Mouse (Mus musculus) frontal cortex, postnatal 25 days (tissue): ENCODE measurements at regions not wholly inside any gene's neighbourhood (a gene's known extent, or its start where the extent isn't known, plus 50 kb on each side); places are given as distances from the start of the nearest gene placed in this dataset.

ENCODE experiments used
- DNase-seq, 2 experiments: peaks; one replicate each; pipeline ENCODE4 v3.0.0; 2022; ENCODE audit warnings: low spot score in 2 of 2

DNA sequence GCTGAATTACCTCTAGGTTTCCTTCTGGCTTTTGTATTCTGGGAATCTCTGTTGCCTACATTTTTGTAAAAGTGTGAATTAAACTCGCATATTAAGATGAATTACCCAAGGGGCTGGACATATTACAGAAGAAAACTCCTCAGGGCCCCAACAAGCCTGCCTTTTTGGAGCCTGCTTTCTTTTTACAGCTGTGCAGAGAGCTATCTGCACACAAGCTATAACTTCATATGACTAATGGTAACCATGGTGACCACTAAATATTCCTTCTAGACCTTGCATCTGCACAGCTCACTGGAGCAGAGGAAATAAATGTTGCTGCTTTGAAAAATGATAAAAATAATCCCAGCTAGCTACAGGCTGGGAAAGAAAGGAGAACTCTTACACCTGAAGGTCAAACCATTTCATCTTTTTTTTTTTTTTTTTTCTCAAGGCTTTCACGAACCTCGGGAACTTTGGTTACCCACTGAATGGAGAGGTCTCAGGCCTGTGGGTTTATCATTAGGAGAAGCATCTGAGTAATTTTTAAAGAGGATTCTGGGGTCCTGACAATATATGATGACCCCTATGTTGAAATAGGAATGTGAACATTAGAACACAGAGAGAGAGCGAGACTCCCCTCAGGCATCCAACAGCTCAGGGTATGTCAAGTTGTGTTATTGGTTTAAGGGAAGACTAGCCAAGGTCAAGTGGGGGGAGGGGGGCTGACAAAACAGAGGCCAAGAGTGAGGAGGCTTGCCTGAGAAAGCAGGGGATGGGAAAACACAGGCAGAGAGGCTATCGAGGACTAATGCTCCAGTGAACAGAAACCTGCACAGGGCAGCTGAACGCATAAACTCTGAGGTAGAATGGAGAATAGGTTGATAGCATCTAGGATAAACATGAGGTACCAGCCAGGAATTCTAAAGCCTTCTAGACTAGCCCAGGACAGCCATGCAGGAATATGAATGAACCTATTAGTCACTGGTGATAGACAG is 188.4 kb downstream of the Phlda1 start:
- no peak for DNase-seq

DNA sequence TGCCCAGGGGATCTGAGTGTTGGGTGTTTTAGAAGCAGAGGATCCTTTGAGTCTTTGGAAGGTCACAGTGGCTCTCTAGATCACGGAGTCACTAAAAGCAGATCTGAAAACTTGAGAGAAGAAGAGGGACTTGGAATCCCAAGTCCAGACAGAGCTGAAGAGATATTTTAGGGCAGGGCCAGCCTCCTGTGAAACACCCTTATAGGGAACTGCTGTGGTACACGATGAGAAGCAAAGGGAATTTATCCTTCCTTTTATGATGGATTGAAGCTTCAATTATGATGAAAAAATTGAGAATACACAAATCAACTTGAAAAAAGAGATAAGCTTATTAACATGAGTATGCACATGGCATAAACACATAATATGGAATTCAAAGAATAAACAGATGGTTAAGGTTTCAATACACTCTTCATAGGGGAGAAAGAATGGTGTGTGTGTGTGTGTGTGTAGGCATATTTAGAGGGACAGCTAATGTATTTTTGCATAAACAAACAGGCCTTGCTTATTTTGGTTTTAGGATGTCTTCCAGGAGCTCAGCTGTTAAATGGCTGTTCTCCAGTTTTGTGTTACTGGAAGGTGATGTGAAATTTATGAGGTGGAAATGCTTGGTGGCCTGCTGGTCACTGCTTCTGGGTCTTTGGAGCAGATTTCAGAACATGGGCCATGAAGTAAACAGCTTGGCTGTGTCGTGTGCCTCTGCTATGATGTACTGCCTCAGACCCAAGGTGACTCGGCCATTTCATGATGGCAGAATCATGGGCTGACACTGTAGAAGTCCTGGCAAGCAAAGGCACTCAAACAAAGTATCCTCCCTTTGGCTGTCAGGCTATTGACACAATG is 190.1 kb downstream of the Phlda1 start:
- DNase-seq: no peak

DNA sequence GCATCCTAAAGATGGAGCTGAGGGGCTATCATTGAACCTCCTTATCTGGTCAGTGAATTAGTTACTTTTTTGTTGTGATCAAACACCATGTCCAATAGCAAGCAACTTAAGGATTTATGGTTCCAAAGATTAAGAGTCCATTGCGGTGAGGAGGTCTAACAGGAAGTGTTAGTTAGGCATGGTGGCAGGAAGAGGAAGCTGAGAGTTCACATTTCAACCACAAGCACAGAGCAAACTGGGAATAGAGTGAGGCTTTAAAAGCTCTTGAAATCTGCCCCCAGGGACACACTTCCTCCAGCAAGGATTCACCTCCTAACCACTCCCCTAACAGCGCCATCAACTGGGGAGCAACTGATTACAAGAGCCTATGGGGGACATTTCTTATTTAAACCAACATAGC is 190.9 kb downstream of the Phlda1 start:
- no peak for DNase-seq

DNA sequence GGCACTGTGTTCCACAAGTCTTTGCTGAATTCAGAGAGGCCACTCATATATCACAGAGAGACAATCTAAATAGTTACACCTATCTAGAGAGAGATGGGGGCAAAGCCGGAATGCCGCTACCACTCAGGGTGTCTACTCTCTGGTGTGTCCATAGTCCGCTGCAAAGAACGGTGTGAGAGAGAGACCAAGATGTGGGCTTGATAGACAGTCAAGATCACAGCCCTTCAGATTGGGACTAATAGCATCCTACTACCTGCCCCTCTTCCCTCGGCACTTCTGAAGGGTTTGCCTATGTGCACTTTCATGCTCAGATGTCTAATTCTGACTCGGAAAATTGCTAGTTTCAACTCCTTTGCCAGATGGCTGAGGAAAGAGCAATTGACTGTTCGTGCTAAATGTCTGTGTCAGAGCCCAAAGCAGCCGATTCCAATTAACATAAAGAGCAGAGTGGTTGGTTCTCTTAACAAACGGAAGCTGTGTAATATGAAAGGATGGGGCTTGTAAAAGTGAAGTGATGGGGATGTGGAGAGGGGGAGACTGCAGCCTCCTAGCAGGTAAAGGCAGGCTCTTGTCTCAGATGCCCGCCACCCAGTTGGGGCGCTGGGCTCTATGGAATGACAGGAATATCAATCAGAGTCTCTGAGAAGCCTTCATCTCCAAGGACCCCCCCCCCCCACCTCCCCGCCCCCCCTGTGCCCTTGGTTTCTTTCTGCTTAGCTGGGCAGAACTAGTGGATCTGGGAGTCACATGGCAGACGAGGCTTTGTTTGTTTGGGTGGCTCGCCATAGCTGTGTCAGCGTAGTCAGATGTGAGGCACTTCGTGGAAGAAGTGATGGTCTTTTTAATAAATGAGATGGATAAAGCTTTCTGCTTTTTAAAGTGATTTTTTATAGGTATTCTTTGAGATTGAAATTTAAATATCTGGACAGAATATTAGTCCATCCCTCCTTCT is 193.7 kb downstream of the Phlda1 start:
- no peak for DNase-seq

DNA sequence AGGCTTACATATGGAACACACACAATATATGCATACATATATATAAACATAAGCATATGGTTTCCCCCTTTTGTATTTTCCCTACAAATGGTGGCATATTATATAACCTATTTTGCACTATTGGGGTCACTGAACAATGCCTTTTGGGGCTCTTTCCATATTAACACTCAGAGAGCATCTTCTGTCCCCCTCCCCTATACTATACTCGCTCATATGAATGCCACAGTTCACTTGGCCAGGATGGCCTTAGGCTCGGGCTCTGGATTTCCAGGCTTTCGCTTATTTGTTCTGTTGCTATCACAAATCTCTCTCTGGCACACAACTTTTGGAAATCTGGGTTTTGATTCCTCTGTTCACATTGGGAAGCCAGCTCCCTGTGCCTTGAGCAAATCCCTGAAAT is 194.5 kb downstream of the Phlda1 start:
- no peak for DNase-seq

DNA sequence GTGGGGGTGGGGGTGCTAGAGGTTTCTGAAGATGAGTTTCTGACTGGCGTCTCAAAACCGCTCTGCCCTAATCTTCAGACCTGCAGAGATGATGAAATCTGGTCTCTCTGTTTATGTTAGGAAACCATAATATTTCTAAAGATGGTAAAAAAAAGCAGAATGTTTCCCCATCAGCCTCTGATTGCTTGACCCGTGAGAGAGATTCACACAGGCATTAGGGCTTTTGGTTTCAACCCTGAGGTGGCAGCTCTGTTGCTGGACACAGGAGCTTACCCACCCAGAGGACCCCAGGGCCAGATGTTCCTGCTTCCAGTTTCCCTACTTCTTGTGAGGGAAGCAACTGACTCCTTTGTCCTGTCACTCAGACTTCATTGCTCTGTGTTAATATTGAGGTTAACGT is 195.1 kb downstream of the Phlda1 start:
- DNase-seq: no peak

DNA sequence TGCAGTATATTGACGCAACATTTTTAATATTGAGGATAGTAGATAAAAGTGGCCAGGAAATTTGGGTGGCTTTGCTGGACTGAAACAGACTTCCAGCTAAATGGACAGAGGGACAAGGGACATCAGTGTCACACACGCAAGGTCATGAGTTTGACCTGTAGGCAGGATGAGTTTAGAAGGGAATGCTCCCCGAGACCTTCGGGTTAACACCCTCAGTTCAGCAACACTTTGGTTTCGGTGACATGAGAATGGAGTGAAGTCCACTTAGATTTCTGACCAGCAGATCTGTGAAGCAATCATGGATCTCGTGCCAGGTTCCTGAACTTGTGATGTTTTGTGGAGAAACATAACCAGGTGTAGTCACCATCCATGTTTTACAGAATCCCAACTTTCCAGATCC is 196.3 kb downstream of the Phlda1 start:
- no peak for DNase-seq

DNA sequence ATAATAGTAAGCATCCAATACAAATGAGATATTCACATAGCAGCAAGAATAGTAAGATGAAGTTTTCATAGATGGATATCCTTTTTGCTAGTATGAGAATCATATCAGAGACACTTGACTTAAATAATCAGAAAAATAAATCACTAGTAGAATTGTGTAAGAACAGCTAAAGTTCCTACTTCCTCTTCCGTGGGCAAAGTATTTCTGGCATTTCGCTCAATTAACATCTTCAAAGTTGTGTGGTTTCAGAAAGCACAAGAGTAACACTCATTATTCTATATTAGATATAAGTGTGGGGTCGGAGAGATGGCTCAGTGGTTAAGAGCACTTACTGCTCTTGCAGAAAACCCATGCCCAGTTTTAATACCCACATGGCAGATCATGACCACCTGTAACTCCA is 197.4 kb downstream of the Phlda1 start:
- DNase-seq: no peak

DNA sequence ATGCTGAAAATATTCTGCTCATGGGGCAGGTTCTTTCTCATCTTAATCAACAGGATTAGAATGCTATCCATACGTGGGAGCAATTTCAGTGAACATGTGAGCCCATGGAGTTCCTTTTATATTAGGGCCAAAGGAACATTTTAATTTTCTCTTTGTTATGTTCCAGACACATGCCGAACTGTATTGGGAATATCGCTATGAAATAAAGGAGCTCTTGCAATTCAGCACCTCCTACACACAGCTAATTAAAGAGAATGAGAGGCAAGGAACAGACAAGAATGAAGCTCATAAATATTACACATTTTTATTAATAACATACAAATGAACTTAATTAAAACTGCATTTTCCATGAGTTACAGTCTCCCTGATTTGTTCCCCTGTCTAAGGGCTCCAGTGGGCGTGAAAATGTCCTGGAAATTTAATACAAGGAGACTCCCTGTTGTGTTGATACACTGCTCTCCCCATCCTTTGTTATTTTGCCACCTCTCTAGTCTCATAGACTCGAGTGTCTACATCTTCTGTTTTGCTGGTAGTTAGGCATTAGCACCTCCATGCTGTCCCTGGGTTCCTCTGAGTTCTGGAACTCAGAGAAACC is 205.5 kb downstream of the Phlda1 start:
- DNase-seq: no peak

DNA sequence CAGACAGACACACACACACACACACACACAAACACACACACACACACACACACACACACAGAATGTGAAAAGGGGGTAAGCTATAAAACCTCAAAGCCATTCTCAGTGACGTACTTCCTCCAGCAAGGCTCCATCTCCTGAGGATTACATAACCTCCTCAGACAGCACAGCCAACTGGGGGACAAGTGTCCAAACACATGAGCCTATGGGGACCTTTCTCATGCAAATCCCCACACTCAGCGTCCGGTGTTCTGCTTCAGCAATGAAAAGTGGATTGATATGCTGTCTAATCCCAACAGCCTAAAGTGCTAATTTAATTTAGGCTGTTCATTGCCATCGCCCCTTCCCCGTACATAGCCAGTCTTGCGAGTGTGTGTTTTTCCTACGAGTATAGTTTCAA is 206.9 kb downstream of the Phlda1 start:
- DNase-seq: no peak

DNA sequence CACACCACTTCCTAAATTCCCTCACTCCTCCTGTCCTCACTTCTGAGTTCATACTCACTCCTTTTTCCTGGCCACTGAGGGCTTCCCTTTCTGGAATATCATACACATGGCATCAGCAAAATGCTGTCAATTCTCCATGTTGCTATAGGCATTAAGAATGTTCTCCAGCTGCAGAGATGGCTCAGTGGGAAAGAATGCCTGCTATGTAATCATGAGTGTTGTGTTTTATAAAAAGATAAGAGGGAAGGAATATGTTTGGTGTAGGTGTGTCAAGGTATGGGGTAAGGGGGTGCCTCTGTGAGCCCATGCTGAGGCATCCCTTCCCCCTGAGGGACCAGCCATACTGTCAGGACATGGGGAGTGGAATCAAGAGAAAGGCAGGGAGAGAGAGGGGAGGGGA is 207.6 kb downstream of the Phlda1 start:
- DNase-seq: no peak

DNA sequence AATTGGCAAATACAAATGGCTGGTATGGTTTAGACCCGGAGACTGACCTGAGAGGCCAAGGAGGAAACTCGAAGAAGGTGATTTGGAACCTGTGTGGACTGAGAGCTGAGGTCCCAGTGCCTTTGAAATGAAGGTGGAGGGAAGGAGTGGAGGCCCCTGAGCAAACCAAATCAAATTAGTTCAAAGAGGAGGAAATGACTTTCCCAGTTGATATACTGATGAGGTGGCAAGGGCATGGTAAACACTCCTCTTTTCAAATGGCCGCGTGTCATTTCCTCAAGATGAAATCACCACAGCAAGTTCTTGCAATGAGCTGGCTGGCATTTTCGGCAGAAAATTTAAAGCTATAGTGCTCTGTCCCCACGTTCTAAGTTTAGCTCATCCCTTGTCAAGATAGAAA is 209.1 kb downstream of the Phlda1 start:
- DNase-seq: no peak

DNA sequence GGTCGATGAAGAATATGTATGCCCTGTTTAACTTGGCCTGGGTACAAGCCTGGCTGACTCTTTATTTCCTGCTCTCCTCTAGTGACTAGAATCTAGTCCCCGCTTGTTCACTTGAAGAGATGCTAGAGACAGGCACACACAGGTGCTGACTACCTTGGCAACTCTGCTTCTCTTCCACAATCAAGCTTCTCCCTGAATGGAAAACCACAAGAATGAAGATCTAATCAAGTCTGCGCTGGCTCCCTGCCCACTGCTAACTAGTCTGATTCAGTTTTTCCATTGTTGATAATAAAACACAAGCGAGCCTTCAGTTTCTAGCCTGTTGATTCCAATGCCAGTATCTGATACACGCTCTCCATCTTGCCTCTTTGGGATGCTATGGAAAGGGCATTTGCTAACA is 213.5 kb downstream of the Phlda1 start:
- no peak for DNase-seq

DNA sequence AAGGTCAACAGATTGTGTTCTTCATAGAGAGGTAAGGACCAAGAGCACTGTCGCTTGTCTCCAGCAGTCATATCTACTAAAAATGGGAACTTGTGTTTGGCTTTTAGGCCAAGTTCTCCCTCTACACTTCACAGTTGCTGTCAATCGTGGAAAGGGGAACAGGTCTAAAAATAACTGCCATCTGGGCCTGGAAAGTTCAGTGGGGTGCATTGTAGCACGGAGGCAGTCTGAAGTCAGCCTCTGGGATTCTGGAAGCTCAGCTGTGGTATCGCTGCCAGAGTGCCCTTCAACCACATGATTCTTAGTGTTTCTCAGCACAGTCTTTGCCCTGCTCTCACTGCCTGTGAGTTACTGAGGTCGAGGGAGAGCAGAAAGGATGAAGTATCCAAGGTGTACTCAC is 215.0 kb downstream of the Phlda1 start:
- DNase-seq: no peak

DNA sequence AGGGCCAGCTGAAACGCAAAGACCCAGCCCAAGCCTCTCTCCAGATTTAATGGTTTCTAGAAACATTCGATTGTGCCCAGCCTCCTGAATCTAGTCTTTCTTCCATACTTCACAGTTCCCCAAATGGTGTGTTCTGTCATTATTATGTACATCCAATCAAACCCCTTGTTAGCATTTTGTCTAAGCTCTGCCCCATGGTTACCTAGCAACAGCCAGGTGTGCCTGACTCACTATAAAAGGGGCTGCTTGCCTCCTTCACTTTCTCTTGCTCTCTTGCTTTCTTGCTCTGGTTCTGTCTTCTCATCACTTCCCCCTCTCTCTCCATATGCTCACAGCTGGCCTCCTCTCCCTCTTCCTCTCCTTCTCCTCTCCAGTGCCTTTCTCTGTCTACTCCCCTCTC is 217.8 kb downstream of the Phlda1 start:
- DNase-seq: no peak

DNA sequence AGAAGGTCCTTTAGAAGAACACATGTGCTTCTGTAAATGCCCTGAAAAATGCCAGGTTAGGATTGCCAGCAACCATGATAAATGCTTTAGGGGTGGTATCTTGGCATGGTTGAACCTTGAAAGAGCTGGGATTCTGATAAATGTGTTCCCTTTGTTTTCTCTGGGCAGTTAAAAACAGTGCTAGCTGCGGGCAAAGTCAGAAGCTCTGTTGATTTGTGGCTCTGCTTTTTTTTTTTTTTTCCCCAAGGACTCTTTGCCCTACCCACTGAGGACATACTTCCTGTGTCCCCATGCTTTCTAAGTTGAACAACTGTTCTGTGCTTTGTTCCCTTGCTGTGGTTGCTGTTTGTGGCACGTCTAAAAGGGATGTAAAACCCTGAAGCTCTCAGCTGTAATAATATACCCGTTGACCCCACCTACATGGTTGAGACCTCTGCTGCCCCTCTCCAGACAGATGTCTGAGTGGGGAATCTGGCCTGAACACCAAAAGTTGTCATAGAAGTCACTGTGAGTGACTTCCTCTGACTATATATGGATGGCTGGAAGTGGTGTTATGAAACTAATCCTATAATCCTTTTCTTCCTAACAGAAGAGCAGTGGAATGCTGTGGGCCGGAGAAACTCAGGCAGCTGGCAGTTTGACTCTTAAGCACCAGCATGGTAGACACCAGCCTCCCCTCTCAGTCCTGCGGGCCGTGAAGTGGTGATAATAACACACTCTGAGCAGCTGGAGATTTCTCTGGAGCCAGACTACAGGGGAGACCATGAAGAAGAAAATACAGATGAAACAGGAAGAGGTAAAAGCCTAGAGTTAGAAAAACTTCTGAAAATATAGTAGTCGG is 218.7 kb downstream of the Phlda1 start:
- DNase-seq: no peak

DNA sequence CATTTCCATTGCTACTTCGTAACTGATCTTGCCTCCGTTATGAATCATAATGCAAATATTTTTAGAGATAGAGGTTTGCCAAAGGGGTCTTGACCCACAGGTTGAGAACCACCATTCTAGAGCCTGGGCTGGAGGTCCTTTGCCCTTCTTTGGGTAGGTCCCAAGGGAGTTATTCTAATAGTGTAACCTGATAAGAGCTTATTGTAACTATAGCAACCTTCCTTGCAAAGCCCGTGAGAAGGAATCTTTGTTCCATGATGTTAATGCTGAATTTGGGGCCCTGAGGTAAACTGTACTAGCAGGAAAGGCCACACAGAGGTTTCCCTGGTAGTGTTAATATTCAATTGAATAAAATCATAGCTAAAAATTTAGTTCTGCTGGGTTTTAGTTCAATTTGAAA is 229.9 kb downstream of the Phlda1 start:
- no peak for DNase-seq

DNA sequence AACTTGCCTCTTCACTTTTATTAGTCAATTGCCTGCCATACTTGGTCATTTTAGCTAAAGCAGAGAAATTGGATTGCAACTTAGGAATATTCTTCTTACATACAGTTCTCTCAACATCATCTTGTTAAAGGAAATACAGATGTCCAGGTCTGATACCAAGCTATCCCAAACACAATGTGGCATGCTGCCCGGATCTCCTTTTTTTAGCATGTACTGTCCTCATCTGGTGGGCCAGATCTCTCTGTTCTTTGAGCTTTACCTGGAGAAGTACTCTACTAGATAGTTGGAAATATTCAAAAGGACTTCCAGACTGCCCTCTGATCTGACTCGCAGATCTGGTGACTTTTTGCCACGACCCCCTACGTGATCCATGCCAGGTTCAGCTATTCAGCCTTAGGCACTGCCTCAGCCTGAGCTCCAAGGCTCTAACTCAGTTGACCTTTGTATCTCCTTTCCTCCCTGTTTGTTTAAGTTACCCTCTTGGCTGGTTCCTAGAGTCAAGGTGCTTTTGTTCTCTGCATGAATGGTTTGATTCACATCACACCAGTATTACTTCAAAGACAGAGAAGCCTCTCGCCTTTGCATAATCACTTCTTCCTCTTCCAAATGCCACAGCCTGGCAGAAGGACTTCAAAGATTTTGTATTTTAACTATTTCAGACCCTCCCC is 232.9 kb upstream of the Krr1 start:
- no peak for DNase-seq

DNA sequence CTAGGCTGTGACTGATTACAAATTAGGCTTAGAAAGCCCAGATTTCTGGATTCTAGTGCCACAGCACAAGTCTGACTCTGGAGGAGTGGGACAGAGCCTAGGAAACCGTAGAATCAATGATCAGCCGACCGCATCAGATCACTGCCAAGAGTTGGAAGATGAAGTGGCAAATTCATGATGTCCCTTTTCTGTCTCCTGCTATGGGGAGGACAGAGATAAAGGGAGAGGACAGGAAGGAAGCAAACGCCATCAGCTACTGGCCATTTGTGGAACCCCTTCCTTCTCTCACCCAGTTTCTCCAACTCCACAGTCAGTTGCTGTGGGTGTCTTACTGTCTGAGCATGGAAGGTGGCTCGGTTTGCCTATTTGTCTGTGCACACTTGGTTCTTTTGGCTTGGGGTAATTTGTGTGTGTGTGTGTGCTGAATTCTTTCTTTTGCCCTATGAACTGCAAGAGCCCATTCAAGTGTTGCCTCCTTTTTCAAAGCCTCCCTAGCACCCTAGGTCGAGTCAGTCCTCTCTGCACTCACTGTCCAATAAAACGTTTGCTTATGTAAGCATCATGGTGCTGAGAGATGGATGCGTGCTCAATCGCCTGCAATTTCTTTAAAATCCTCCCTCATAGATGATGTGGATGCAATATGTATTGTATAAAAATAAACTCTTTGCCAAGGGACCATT is 231.7 kb upstream of the Krr1 start:
- DNase-seq: no peak
